Mouse (Mus musculus): ENCODE results near the gene 3110082I17Rik.

- TF ChIP-seq POLR2A (IDR thresholded peaks at IDR 0.05; ENCODE audit: low read depth, low read length) (no peak), CTCF (conservative IDR thresholded peaks at IDR 0.05 in 1 of 2, IDR thresholded peaks at IDR 0.05 in 1 of 2; ENCODE audit: low read depth in 2 of 2, low read length in 2 of 2) (no peak), EP300 (IDR thresholded peaks at IDR 0.05; ENCODE audit: low read length) (no peak), HCFC1 (IDR thresholded peaks at IDR 0.05; ENCODE audit: low read depth, low read length) (no peak), JUND (conservative IDR thresholded peaks at IDR 0.05; ENCODE audit: low read depth, low read length) (no peak), MAFK (IDR thresholded peaks at IDR 0.05; ENCODE audit: insufficient replicate concordance, low read length) (no peak), ZC3H11A (IDR thresholded peaks at IDR 0.05; ENCODE audit: low read depth, low read length) (no peak), RCOR1 (conservative IDR thresholded peaks at IDR 0.05; ENCODE audit: low read depth, low read length) (no peak), ZMIZ1 (IDR thresholded peaks at IDR 0.05; ENCODE audit: low read depth, low read length) (no peak), NELFE (IDR thresholded peaks at IDR 0.05; ENCODE audit: low read depth, low read length) (no peak), ZNF384 (IDR thresholded peaks at IDR 0.05; ENCODE audit: low read depth, low read length) (no peak), MYC (IDR thresholded peaks at IDR 0.05; ENCODE audit: low read depth, low read length) (no peak), MXI1 (IDR thresholded peaks at IDR 0.05; ENCODE audit: low read depth, low read length) (no peak)
Observed at GRCm38 (mm10) chr5:139321331-139321730, 139.0 kb downstream of the 3110082I17Rik start.

Measured in CH12.LX (cell line).